28 mouse cellular contexts compared by ENCODE assay signal in the genomic region with DNA sequence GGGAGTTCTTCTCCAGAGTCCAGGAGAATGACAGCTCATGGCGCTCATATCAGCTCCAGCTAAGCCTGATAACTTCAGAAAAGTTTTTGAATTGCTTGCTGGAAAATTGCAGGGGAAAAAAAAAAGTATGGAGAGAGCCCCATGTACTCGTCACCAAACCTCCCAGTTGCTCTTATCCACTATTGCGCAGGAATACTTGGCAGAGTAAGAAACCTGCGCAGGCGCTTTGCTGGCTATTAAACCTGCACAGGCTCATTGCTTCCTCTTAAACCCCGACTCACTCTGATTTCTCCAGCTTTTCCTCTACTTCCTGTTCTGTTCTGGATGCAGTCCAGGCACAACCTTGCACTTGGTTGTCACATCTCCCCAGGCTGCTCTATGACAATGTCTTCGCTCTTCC.
DNase-seq lines count a peak whose midpoint lies in the region; ATAC-seq and TF ChIP-seq lines count a peak whose summit lies in the region.
"Had no signal": no experiment of that assay in that cellular context is flagged by ENCODE, and none has a peak within 500 bp of the region (broad histone marks: within the 10 kb centered on the region; RNA-seq: fewer than 3 reads in every experiment).

No protein-coding gene starts in this region.

- H3K9me3 ChIP-seq in heart, embryonic 13.5 days, result peaks cover 3% of the 10 kb centered on the region; the same call in 1 of the 2 replicates
- no peaks in the 10 kb centered on the region for H3K9me3 ChIP-seq in heart, embryonic 11.5 days (replicated peaks; ENCODE audit: control insufficient read depth, low read length)
- H3K9me3 ChIP-seq in heart, embryonic 16.5 days (replicated peaks; ENCODE audit: control insufficient read depth, low read length), result 0 out of 2 replicates have a peak, but pooled peaks cover 4% of the 10 kb centered on the region
- H3K9me3 ChIP-seq in heart, postnatal 0 days (replicated peaks; ENCODE audit: control insufficient read depth, low read length), result no peaks in the 10 kb centered on the region
- H3K9me3 ChIP-seq: embryonic facial prominence, embryonic 10.5 days; embryonic facial prominence, embryonic 13.5 days; forebrain, embryonic 13.5 days had no signal

- 0 out of 2 replicates have a peak overlapping the region, but pooled peaks have one; percentile 9 for H3K27ac ChIP-seq in heart, embryonic 13.5 days (replicated peaks)
- no peak overlapping the region for H3K27ac ChIP-seq in heart, embryonic 11.5 days (ENCODE audit: low read depth, low read length)
- no peak overlapping the region for H3K27ac ChIP-seq in heart, embryonic 16.5 days (ENCODE audit: low read length)
- H3K27ac ChIP-seq in heart, postnatal 0 days (ENCODE audit: low read depth), result no peak overlapping the region
- H3K27ac ChIP-seq: embryonic facial prominence, embryonic 10.5 days; embryonic facial prominence, embryonic 13.5 days; forebrain, embryonic 13.5 days; hindbrain, embryonic 14.5 days; hindbrain, postnatal 0 days had no signal

- ATAC-seq in heart, embryonic 13.5 days (ENCODE audit: extremely low read depth, insufficient number of reproducible peaks, low FRiP score, low TSS enrichment), result no peak
- no peak for ATAC-seq in heart, embryonic 11.5 days (replicated peaks; ENCODE audit: insufficient number of reproducible peaks, low FRiP score, low TSS enrichment)
- peak; percentile 60 for ATAC-seq in heart, embryonic 16.5 days (replicated peaks; ENCODE audit: extremely low read depth, insufficient read depth, low FRiP score)
- no peak for ATAC-seq in heart, postnatal 0 days (ENCODE audit: insufficient read depth, low read depth)
- ATAC-seq: CD4-positive, CD25-positive, alpha-beta regulatory T cell, adult 4 months; forebrain, embryonic 13.5 days; forebrain, embryonic 16.5 days; hindbrain, postnatal 0 days; inflammation-experienced regulatory T-cells, adult 6 months; intestine, embryonic 16.5 days had no signal

- DNase-seq in heart, adult 9 months (ENCODE audit: low spot score in 2 of 2), result no peak
- peak; percentile 58 for DNase-seq in heart, postnatal 0 days (ENCODE audit: low spot score)
- peak; percentile 5 to 6 for DNase-seq in heart, postnatal 14 days
- DNase-seq in thymus, postnatal 4 days, result no peak
- no peak for DNase-seq in frontal cortex, adult 2 months (ENCODE audit: extremely low spot score in 1 of 2, low spot score in 1 of 2)
- DNase-seq: adrenal gland, adult 2 months; adrenal gland, postnatal 14 days; cerebellum, adult 11-12 months; cerebellum, adult 8-10 months; cerebellum, postnatal 10 days; cerebellum, postnatal 36 days; embryo, embryonic 11 days; gastrocnemius, postnatal 25 days; kidney, adult 18-20 months; kidney, adult 9 months had no signal

- no peak for TF ChIP-seq CTCF in heart, postnatal 0 days (IDR thresholded peaks at IDR 0.05; ENCODE audit: low read depth)

- H3K9ac ChIP-seq in heart, embryonic 13.5 days, result no peak overlapping the region
- H3K9ac ChIP-seq in heart, embryonic 11.5 days (ENCODE audit: low read depth, low read length), result no peak overlapping the region
- H3K9ac ChIP-seq in heart, embryonic 16.5 days (ENCODE audit: low read length), result no peak overlapping the region
- no peak overlapping the region for H3K9ac ChIP-seq in heart, postnatal 0 days (replicated peaks; ENCODE audit: low read depth, low read length)
- H3K9ac ChIP-seq: embryonic facial prominence, embryonic 13.5 days; forebrain, embryonic 13.5 days; hindbrain, embryonic 14.5 days had no signal

- no peaks in the 10 kb centered on the region for H3K27me3 ChIP-seq in heart, embryonic 13.5 days (replicated peaks)
- no peaks in the 10 kb centered on the region for H3K27me3 ChIP-seq in heart, embryonic 11.5 days (ENCODE audit: control insufficient read depth, insufficient read depth, low read length)
- H3K27me3 ChIP-seq in heart, embryonic 16.5 days (ENCODE audit: control insufficient read depth, insufficient read depth, low read length), result no peaks in the 10 kb centered on the region
- H3K27me3 ChIP-seq in heart, postnatal 0 days (ENCODE audit: control insufficient read depth, insufficient read depth, low read length), result no peaks in the 10 kb centered on the region
- H3K27me3 ChIP-seq: embryonic facial prominence, embryonic 13.5 days; forebrain, embryonic 13.5 days had no signal

- no peak overlapping the region for H3K4me2 ChIP-seq in heart, embryonic 13.5 days
- no peak overlapping the region for H3K4me2 ChIP-seq in heart, embryonic 11.5 days
- no peak overlapping the region for H3K4me2 ChIP-seq in heart, embryonic 16.5 days (ENCODE audit: low read depth, low read length)
- no peak overlapping the region for H3K4me2 ChIP-seq in heart, postnatal 0 days (ENCODE audit: low read depth, low read length)
- H3K4me2 ChIP-seq: embryonic facial prominence, embryonic 13.5 days; forebrain, embryonic 13.5 days; hindbrain, embryonic 14.5 days had no signal

- intact Hi-C loops in heart, postnatal 14 days (cut with DNase I), result no loop called here

- H3K4me3 ChIP-seq in heart, embryonic 13.5 days, result no peak overlapping the region
- no peak overlapping the region for H3K4me3 ChIP-seq in heart, embryonic 11.5 days (ENCODE audit: low read depth, low read length)
- no peak overlapping the region for H3K4me3 ChIP-seq in heart, embryonic 16.5 days (ENCODE audit: low read length)
- no peak overlapping the region for H3K4me3 ChIP-seq in heart, postnatal 0 days (ENCODE audit: low read depth, low read length)
- H3K4me3 ChIP-seq: embryonic facial prominence, embryonic 10.5 days; embryonic facial prominence, embryonic 13.5 days; erythroblast, embryonic 14.5 days; forebrain, embryonic 13.5 days had no signal

- 48% methylated on average over 7 of the region's 7 CpGs for WGBS in heart, embryonic 13.5 days
- 59% methylated on average over 7 of the region's 7 CpGs for WGBS in heart, embryonic 11.5 days (ENCODE audit: insufficient replicate concordance)
- WGBS in heart, embryonic 16.5 days, result 67% methylated on average over 7 of the region's 7 CpGs
- 52% methylated on average over 7 of the region's 7 CpGs for WGBS in heart, postnatal 0 days

- H3K4me1 ChIP-seq in heart, embryonic 13.5 days, result no peaks in the 10 kb centered on the region
- no peaks in the 10 kb centered on the region for H3K4me1 ChIP-seq in heart, embryonic 11.5 days (ENCODE audit: control insufficient read depth, insufficient read depth, low read length)
- H3K4me1 ChIP-seq in heart, embryonic 16.5 days (ENCODE audit: control insufficient read depth, insufficient read depth, low read length), result no peaks in the 10 kb centered on the region
- no peaks in the 10 kb centered on the region for H3K4me1 ChIP-seq in heart, postnatal 0 days (ENCODE audit: control insufficient read depth, insufficient read depth)
- H3K4me1 ChIP-seq: embryonic facial prominence, embryonic 10.5 days; embryonic facial prominence, embryonic 13.5 days; forebrain, embryonic 13.5 days had no signal

- no peaks in the 10 kb centered on the region for H3K36me3 ChIP-seq in heart, embryonic 13.5 days
- H3K36me3 ChIP-seq in heart, embryonic 11.5 days (ENCODE audit: control insufficient read depth, insufficient read depth, low read length), result no peaks in the 10 kb centered on the region
- no peaks in the 10 kb centered on the region for H3K36me3 ChIP-seq in heart, embryonic 16.5 days (ENCODE audit: control insufficient read depth, insufficient read depth)
- no peaks in the 10 kb centered on the region for H3K36me3 ChIP-seq in heart, postnatal 0 days (replicated peaks; ENCODE audit: control insufficient read depth, insufficient read depth, low read length)
- H3K36me3 ChIP-seq: embryonic facial prominence, embryonic 10.5 days; embryonic facial prominence, embryonic 13.5 days had no signal

- TF ChIP-seq EP300 in heart, postnatal 0 days (IDR thresholded peaks at IDR 0.05; ENCODE audit: low read depth), result no peak

Comparison
In these comparisons a context has a peak if more than half of its experiments do, and no peak if none do; other contexts are left out.
1. DNase-seq: peak in heart, postnatal 0 days (single experiment) and heart, postnatal 14 days (2 of 2); none in heart, adult 9 months (0 of 2), thymus, postnatal 4 days (single experiment) and frontal cortex, adult 2 months (0 of 2).